Mouse (Mus musculus): ENCODE results near the gene Myh3. TPM values are rescaled to one million over a fixed set of nuclear protein-coding genes. Genes with fewer than 3 reads are reported as not detected.
A peak's percentile ranks its signal among the peaks of the same experiment; 100 is the strongest.

Myh3 gene
- polyA plus RNA-seq, 1 experiment: 0.36 TPM

DNA sequence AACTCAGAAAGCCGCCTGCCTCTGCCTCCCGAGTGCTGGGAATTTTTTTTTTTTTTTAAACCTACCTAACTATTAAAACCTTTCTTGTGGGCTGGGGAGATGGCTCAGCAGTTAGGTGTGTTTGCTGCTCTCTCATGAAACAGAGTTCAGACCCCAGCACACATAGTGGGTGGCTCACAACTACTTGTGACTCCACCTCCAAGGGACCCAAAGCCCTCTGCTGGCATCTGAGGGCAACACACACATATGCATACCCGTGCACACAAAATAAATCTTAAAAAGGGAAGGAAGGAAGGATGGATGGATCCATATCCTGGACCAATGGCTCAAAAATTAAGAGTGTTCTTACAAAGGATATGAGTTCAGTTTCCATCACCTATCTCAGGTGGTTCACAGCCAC is 28.8 kb upstream of the Myh3 start:
- Histone ChIP-seq H3K9ac (ENCODE audit: low read depth, poor library complexity, severe bottlenecking) (no peak overlapping the region), H3K4me1 (ENCODE audit: control insufficient read depth, insufficient read depth, low read length) (peaks cover 3% of the 10 kb centered on the region)

DNA sequence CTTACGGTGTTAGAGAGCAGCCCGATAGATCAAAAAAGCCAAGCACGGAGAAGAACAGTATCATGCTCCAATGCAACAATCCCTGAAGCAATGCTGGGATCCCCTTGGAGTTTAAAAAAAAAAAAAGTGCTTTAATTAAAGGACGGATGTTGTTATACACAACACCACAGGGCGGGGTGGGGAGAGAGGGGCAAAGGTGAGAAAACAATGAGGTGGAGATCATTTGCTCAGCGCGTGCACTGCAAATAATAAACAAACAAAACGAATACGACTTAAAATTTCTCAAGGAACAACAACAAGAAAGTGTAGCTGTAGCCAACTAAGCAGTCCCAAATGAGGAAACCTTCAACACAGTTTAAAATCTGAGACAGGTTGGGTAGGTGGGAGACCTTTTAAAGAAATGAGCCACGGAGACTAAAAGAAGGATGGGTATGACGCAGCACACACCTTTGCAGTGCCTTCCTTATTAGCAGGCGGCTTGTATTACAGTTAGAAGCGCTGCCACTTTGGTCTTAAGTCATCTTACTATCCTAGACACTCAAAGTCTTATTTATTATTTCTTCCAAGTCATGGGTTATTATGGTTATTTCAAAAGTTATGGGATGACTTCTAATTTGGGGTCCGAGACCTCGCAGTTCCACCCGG is 26.3 kb upstream of the Myh3 start:
- Histone ChIP-seq H3K9me3 (replicated peaks; ENCODE audit: control insufficient read depth, insufficient read depth, low read length, poor library complexity, severe bottlenecking) (no peaks in the 10 kb centered on the region), H3K27me3 (ENCODE audit: control insufficient read depth, insufficient read depth, low read length, poor library complexity, severe bottlenecking) (no peaks in the 10 kb centered on the region), H3K4me1 (ENCODE audit: control insufficient read depth, insufficient read depth, low read length) (peaks cover 3% of the 10 kb centered on the region), H3K36me3 (ENCODE audit: control insufficient read depth, insufficient read depth, low read length, poor library complexity, severe bottlenecking) (peaks cover 18% of the 10 kb centered on the region), H3K27ac (ENCODE audit: insufficient read depth, low read length) (peak overlapping the region; percentile 46), H3K4me3 (ENCODE audit: low read depth, low read length) (peak overlapping the region; percentile 99), H3K9ac (ENCODE audit: low read depth, poor library complexity, severe bottlenecking) (peak overlapping the region; percentile 91)
- TF ChIP-seq EP300 (IDR thresholded peaks at IDR 0.05; ENCODE audit: insufficient read depth, low read depth, low read length) (no peak), CTCF (IDR thresholded peaks at IDR 0.05; ENCODE audit: low read depth, low read length) (no peak), POLR2A (IDR thresholded peaks at IDR 0.05; ENCODE audit: insufficient read depth, low read length) (no peak)

More for the DNA sequence above, 28.8 kb upstream of the Myh3 start:
- Histone ChIP-seq H3K27me3 (ENCODE audit: control insufficient read depth, insufficient read depth, low read length, poor library complexity, severe bottlenecking) (no peaks in the 10 kb centered on the region), H3K9me3 (replicated peaks; ENCODE audit: control insufficient read depth, insufficient read depth, low read length, poor library complexity, severe bottlenecking) (no peaks in the 10 kb centered on the region), H3K27ac (ENCODE audit: insufficient read depth, low read length) (no peak overlapping the region), H3K4me3 (ENCODE audit: low read depth, low read length) (no peak overlapping the region), H3K36me3 (ENCODE audit: control insufficient read depth, insufficient read depth, low read length, poor library complexity, severe bottlenecking) (peaks cover 2% of the 10 kb centered on the region; the same call in 1 of the 2 replicates)
- TF ChIP-seq POLR2A (IDR thresholded peaks at IDR 0.05; ENCODE audit: insufficient read depth, low read length): no peak
- TF ChIP-seq EP300 (IDR thresholded peaks at IDR 0.05; ENCODE audit: insufficient read depth, low read depth, low read length): no peak
- TF ChIP-seq CTCF (IDR thresholded peaks at IDR 0.05; ENCODE audit: low read depth, low read length): no peak

DNA sequence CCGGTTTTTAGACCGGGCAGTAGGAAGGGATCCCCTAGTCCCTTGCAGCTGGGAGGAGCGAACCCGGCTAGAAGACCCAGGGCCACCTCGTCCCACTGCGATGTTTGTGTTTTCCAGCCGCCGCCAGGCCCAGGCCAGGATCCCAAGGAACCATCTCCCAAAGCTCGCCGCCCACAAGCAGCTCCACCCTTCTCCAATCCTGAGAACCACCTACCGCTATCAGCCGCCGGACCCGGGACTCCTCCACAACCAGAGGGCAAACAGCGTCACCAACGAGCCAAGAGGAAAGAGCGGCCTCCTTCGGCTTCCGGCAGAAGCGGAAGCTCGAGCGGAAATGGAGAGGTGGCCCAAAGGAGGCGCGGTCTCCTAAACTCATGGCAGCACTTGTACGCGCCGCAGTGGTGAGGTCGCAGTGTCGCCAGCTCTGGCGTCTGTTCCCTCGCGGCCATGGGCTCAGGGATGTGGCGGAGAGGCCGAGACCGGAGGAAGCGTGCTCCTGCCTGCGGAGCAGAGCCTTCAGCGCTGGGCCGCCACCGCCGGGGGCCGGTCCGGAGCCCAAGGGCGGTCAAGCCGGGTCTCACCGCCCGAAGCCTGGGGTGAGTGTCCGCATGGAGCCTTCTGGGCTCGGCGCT is 25.7 kb upstream of the Myh3 start, which contains the start of the genes Adprm and Sco1:
TSS of gene Adprm (minus strand) at position 274 of the 632 bp plus-strand sequence.
TSS of gene Sco1 (plus strand) at position 350 of the 632 bp plus-strand sequence.
- Histone ChIP-seq H3K27ac (ENCODE audit: insufficient read depth, low read length) (peak within 1 kb of the TSS; percentile 46), H3K4me3 (ENCODE audit: low read depth, low read length) (peak within 1 kb of the TSS; percentile 99), H3K9me3 (replicated peaks; ENCODE audit: control insufficient read depth, insufficient read depth, low read length, poor library complexity, severe bottlenecking) (no peaks in the 10 kb centered on the region), H3K36me3 (ENCODE audit: control insufficient read depth, insufficient read depth, low read length, poor library complexity, severe bottlenecking) (peaks cover 24% of the 10 kb centered on the region), H3K9ac (ENCODE audit: low read depth, poor library complexity, severe bottlenecking) (peak within 1 kb of the TSS; percentile 91), H3K27me3 (ENCODE audit: control insufficient read depth, insufficient read depth, low read length, poor library complexity, severe bottlenecking) (no peaks in the 10 kb centered on the region), H3K4me1 (ENCODE audit: control insufficient read depth, insufficient read depth, low read length) (peaks cover 3% of the 10 kb centered on the region)
- peak; percentile 83 for TF ChIP-seq POLR2A (IDR thresholded peaks at IDR 0.05; ENCODE audit: insufficient read depth, low read length)
- TF ChIP-seq EP300 (IDR thresholded peaks at IDR 0.05; ENCODE audit: insufficient read depth, low read depth, low read length): no peak

DNA sequence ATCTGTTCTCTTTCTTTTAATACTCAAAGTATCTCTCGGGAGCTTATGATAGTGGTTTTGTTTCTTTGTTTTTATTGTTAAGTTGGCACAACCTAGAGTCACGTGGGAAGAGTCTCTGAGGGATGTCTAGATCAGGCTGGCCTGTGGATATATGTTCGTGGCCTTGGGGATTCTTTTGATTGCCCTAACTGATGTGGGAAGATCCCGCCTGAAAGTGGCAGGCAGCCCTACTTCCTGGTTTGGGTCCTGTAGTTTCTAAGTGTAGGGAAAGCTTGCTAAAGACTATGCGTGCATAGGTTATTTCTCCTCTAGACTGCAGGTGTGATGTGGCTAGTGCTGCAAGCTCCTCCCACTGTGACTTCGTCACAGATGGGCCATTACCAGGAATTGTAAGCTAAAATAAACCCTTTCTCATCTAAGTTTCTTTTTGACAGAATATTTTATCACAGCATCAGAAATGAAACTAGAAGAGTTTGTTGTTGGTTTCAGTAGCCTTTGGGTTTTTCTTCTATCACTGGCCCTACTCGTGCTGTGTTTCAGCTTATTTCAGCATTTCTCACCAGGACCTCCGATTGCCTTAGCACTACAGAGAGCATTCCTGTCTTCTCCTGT is 23.2 kb upstream of the Myh3 start:
- TF ChIP-seq CTCF (IDR thresholded peaks at IDR 0.05; ENCODE audit: low read depth, low read length) (no peak), EP300 (IDR thresholded peaks at IDR 0.05; ENCODE audit: insufficient read depth, low read depth, low read length) (no peak), POLR2A (IDR thresholded peaks at IDR 0.05; ENCODE audit: insufficient read depth, low read length) (no peak)
- Histone ChIP-seq H3K4me3 (ENCODE audit: low read depth, low read length) (no peak overlapping the region), H3K36me3 (ENCODE audit: control insufficient read depth, insufficient read depth, low read length, poor library complexity, severe bottlenecking) (peaks cover 39% of the 10 kb centered on the region), H3K9me3 (replicated peaks; ENCODE audit: control insufficient read depth, insufficient read depth, low read length, poor library complexity, severe bottlenecking) (no peaks in the 10 kb centered on the region), H3K27ac (ENCODE audit: insufficient read depth, low read length) (no peak overlapping the region), H3K9ac (ENCODE audit: low read depth, poor library complexity, severe bottlenecking) (no peak overlapping the region), H3K4me1 (ENCODE audit: control insufficient read depth, insufficient read depth, low read length) (no peaks in the 10 kb centered on the region), H3K27me3 (ENCODE audit: control insufficient read depth, insufficient read depth, low read length, poor library complexity, severe bottlenecking) (no peaks in the 10 kb centered on the region)

DNA sequence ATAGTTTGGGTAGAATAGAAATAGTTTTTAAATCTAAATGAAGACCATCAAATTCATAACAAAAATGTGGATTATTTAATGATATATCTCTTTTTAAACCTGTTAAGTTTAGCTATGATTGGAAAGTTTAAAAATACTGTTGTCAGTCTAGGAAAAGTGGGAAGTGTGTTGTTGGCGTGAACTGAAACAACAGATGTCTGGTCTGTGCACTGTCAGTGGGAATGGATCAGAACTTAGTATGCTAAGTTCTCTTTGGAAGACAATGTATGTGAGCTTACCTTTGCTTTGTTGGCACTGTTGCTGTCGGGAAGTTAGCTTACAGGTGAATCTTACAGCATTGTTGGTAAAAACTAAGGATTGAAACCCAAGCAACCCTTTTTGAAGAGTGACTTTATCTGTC is 16.8 kb upstream of the Myh3 start:
- H3K9ac ChIP-seq (ENCODE audit: low read depth, poor library complexity, severe bottlenecking): no peak overlapping the region
- no peak overlapping the region for H3K27ac ChIP-seq (ENCODE audit: insufficient read depth, low read length)
- TF ChIP-seq CTCF (IDR thresholded peaks at IDR 0.05; ENCODE audit: low read depth, low read length) (no peak), POLR2A (IDR thresholded peaks at IDR 0.05; ENCODE audit: insufficient read depth, low read length) (no peak), EP300 (IDR thresholded peaks at IDR 0.05; ENCODE audit: insufficient read depth, low read depth, low read length) (no peak)
- no peaks in the 10 kb centered on the region for H3K9me3 ChIP-seq (replicated peaks; ENCODE audit: control insufficient read depth, insufficient read depth, low read length, poor library complexity, severe bottlenecking)
- peaks cover 73% of the 10 kb centered on the region for H3K36me3 ChIP-seq (ENCODE audit: control insufficient read depth, insufficient read depth, low read length, poor library complexity, severe bottlenecking)
- H3K4me1 ChIP-seq (ENCODE audit: control insufficient read depth, insufficient read depth, low read length): no peaks in the 10 kb centered on the region
- no peak overlapping the region for H3K4me3 ChIP-seq (ENCODE audit: low read depth, low read length)
- no peaks in the 10 kb centered on the region for H3K27me3 ChIP-seq (ENCODE audit: control insufficient read depth, insufficient read depth, low read length, poor library complexity, severe bottlenecking)

DNA sequence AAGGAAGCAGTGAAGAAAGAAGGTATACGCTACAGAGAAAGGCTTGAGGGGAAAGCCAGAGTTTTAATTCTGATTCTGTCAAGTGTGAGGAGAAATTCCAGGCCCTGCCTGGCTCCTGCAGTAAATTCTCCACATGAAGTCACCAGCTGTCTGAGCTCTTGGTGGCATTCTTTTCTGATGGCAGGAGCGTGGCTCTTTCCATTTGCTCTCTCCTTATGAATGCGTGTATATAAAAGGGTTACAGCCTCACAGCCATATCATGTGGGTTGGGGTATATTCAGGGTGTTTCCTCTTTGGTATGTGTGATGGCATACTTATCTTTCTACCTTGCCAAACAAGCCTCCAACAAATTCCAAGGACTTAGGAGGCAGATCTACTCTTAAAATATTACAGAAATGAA is 15.4 kb upstream of the Myh3 start:
- Histone ChIP-seq H3K27ac (ENCODE audit: insufficient read depth, low read length) (no peak overlapping the region), H3K36me3 (ENCODE audit: control insufficient read depth, insufficient read depth, low read length, poor library complexity, severe bottlenecking) (peaks cover 60% of the 10 kb centered on the region), H3K27me3 (ENCODE audit: control insufficient read depth, insufficient read depth, low read length, poor library complexity, severe bottlenecking) (no peaks in the 10 kb centered on the region), H3K9ac (ENCODE audit: low read depth, poor library complexity, severe bottlenecking) (no peak overlapping the region), H3K4me1 (ENCODE audit: control insufficient read depth, insufficient read depth, low read length) (no peaks in the 10 kb centered on the region), H3K9me3 (replicated peaks; ENCODE audit: control insufficient read depth, insufficient read depth, low read length, poor library complexity, severe bottlenecking) (no peaks in the 10 kb centered on the region), H3K4me3 (ENCODE audit: low read depth, low read length) (no peak overlapping the region)
- TF ChIP-seq EP300 (IDR thresholded peaks at IDR 0.05; ENCODE audit: insufficient read depth, low read depth, low read length): no peak
- TF ChIP-seq CTCF (IDR thresholded peaks at IDR 0.05; ENCODE audit: low read depth, low read length): no peak
